Mouse (Mus musculus) spleen, adult 2 months (tissue): ENCODE results near the gene Mrpl18. TPM values are rescaled to one million over a fixed set of nuclear protein-coding genes. Genes with fewer than 3 reads are reported as not detected.
"Not testable (repeated sequence)": the region's sequence is repeated elsewhere in the genome, so short reads cannot be mapped to it uniquely, and the experiment has no call there.

Source experiments
- DNase-seq, 2 experiments: peaks; one replicate each; pipeline versions ENCODE4 v3.0.0 to v3.0.0-alpha.2; 2012 to 2021; ENCODE audit warnings: low spot score in 2 of 2, low read depth in 1 of 2
- H3K27ac ChIP-seq: fragments of 200-500 bp; 2 replicates; pipeline ENCODE4 v1.5.1; 2012; ENCODE audit warnings: low read length, inconsistent platforms; ENCODE audit not compliant: insufficient read depth
- H3K27me3 ChIP-seq: fragments of 200-500 bp; 2 replicates; pipeline ENCODE4 v1.6.1; 2012; ENCODE audit warnings: mild to moderate bottlenecking, moderate library complexity, low read length, inconsistent platforms; ENCODE audit not compliant: control insufficient read depth, insufficient read depth
- H3K36me3 ChIP-seq: fragments of 200-500 bp; 2 replicates; pipeline ENCODE4 v1.6.1; 2012; ENCODE audit warnings: mild to moderate bottlenecking, low read length, inconsistent platforms; ENCODE audit not compliant: control insufficient read depth, insufficient read depth
- H3K4me1 ChIP-seq: fragments of 200-500 bp; 2 replicates; pipeline ENCODE4 v1.6.1; 2011; ENCODE audit warnings: inconsistent platforms; ENCODE audit not compliant: control insufficient read depth, insufficient read depth, insufficient read length
- H3K4me3 ChIP-seq: fragments of 200-500 bp; 2 replicates; pipeline ENCODE4 v1.5.1; 2011; ENCODE audit warnings: mild to moderate bottlenecking, inconsistent platforms; ENCODE audit not compliant: insufficient read depth, insufficient read length; ENCODE audit errors: extremely low read depth
- CTCF ChIP-seq: fragments of 200-500 bp; IDR thresholded peaks from 2 replicates; pipeline ENCODE4 v1.5.1; 2011; ENCODE audit warnings: mild to moderate bottlenecking, inconsistent platforms; ENCODE audit not compliant: insufficient read depth, insufficient read length, insufficient replicate concordance; ENCODE audit errors: extremely low read depth
- POLR2A ChIP-seq: fragments of 200-500 bp; IDR thresholded peaks from 2 replicates; pipeline ENCODE4 v1.6.1; 2011; ENCODE audit warnings: low read depth, low read length, inconsistent platforms
- WGBS: fragments of 180-500 bp; shearing (Covaris S2); methylation state at CpG from one replicate; pipeline ENCODE4 v1.1.7; 2018; 5-methylcytosine and 5-hydroxymethylcytosine counted together
- polyA plus RNA-seq: library from polyadenylated mRNA; depleted of rRNA; stranded (reverse); fragments of >200 nt; gene quantifications from 2 replicates; pipeline ENCODE4 v1.2.3, GENCODE M21; 2012

Mrpl18 gene
- polyA plus RNA-seq, 1 experiment, result 19.9 TPM

DNA sequence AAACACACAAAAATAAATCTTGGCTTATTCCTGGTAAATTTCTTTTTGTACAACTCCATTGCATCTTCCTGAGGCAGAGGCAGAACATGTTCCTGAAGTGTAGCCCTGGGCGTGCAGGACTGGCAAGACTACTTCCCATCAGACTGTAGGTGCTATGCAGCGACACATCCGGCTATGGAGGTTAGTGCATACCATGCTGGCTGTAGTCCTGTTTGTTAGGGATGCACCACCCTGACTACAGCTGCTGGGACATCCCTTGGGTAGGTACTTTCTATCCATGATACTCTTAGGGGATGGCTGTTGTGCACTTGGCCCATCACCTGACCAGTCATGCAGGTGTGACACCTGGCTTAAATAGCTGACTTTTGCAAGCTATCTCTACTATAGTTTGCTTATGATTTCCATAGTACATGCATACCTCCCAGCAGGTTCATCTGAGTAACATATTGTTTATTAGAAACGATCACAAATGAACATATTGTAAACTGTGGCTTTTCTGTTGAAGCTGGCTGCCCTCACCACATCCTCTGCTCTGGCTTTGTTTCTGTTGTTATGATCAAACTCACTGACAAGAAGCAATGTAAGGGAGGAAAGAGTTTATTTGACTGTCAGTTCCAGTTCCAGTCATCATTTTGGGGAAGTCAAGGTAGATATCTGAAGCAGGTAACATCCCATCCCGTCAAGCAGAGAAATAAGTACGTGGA, 26.5 kb upstream of the Mrpl18 start:
- no peak for DNase-seq
- Histone ChIP-seq H3K36me3 (peaks cover 6% of the 10 kb centered on the region), H3K4me3 (no peak overlapping the region), H3K27me3 (no peaks in the 10 kb centered on the region), H3K27ac (no peak overlapping the region), H3K4me1 (no peaks in the 10 kb centered on the region; the same call in 1 of the 2 replicates)
- WGBS, result 91% methylated on average over 6 of the region's 6 CpGs
- TF ChIP-seq POLR2A, result no peak
- TF ChIP-seq CTCF, result no peak

DNA sequence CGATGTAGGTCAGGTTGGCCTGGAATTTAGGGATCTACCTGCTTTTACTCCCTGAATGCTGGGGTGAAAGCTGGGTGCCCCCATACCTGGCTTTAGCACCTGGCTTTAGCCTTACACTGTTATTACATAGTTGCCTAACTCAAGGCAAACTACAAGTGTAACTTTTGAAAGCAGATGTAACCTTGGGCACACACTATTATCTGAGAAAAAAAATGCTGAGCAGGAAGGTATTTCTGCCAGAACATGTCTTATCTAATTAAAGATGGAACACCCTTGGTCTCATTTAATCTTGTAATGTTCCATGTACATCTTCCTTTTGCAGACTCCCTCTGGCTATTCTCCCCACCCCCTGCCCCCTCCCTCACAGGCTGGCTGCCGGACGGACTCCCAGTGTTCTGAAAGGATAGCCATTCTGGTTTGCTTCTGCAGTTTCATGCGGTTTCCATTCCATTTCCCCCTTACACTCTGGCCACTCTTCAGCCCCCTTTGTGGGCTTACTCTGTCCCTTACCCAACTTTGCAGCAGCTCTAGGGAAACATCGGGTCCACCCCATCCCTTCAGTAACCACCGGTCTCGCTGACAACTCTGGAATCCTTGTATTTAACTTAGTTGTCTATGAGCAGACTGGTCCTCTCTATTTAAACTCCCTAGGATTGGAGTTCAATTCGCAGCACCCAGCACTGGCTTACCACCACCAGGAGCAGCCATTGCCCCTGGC, 25.6 kb upstream of the Mrpl18 start:
- no peak for TF ChIP-seq CTCF
- TF ChIP-seq POLR2A, result no peak
- no peak overlapping the region for H3K4me3 ChIP-seq
- no peaks in the 10 kb centered on the region for H3K27me3 ChIP-seq
- DNase-seq, result no peak
- H3K4me1 ChIP-seq, result no peaks in the 10 kb centered on the region; the same call in 1 of the 2 replicates
- peaks cover 6% of the 10 kb centered on the region for H3K36me3 ChIP-seq
- 85% methylated on average over 8 of the region's 8 CpGs for WGBS
- H3K27ac ChIP-seq, result no peak overlapping the region

DNA sequence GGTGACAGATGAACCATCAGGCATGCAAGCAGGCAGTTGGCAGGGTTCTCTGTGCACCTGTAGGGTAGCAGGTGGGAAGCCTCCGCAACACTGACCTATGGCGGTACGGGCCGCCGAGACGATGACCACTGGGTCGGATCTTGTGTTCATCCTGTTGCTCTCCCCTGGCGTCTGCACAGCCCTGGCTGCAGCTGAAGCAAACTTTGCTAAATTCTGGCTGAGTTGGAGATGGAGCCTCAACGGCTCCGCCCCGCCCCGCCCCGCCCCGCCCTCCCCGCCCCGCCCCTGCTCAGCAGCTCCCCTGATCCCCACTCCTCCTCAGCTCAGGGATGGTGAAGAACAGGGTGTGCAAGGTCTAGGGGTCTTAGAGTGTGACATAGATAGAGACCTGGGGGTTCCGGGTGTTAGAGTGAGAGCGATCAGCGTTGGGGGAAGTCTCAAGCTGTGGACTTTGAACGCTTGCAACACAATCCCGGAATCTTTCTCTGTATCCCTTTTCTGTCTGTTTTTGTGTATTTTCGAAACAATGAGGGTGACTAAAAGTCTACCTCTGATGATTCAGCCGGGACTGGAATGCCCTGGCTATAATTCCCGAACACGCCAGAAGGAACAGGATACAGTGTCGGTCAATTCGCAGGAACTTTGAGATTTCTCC, 24.1 kb upstream of the Mrpl18 start, which contains the start of gene Acat3:
Acat3 (minus strand) TSS at position 450 of the 655 bp plus-strand sequence.
- Histone ChIP-seq H3K27ac (no peak within 1 kb of the TSS), H3K36me3 (peaks cover 4% of the 10 kb centered on the region), H3K27me3 (no peaks in the 10 kb centered on the region), H3K4me3 (no peak within 1 kb of the TSS; the same call in 1 of the 2 replicates), H3K4me1 (no peaks in the 10 kb centered on the region; the same call in 1 of the 2 replicates)
- 15% methylated on average over 27 of the region's 27 CpGs for WGBS
- no peak for DNase-seq
- no peak for TF ChIP-seq POLR2A
- no peak for TF ChIP-seq CTCF

DNA sequence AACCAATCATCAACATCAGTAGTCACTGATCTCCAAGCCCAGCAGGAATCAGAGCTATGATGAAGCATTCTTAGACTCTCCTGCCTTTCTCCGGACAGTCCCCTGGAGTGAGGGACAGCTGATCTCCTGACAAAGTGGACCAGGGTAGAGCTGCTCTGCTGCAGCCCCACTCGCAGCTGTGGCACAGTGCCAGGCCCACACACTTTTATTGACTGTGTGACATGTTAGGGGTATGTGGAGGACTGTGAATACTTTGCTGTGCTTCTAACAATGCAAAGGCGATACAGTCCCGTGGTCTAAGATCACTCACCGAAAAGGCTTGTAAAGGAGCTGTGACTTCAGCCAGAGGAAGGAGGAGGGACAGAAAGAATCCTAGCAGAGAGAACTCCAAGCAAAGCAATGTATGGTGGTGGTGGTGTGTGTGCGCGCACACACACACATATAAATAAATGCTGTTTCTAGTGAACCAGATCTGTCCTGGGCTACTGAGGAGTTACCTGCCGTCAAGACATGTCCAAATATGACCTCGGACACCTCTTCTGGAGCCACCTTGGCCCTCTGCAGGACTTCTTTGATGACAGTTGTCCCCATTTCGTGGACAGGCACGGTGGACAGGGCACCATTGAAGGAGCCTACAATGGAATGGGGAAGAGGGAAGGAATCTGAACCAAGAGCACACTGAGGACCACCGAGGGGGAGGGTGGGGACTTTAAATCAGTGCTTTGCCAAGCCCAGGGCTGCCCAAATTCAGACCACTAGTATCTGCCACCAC, 23.4 kb upstream of the Mrpl18 start:
- DNase-seq, H3K27ac ChIP-seq, H3K4me1 ChIP-seq, H3K36me3 ChIP-seq, H3K27me3 ChIP-seq, H3K4me3 ChIP-seq: not testable (repeated sequence)
- 49% methylated on average over 4 of the region's 12 CpGs for WGBS

DNA sequence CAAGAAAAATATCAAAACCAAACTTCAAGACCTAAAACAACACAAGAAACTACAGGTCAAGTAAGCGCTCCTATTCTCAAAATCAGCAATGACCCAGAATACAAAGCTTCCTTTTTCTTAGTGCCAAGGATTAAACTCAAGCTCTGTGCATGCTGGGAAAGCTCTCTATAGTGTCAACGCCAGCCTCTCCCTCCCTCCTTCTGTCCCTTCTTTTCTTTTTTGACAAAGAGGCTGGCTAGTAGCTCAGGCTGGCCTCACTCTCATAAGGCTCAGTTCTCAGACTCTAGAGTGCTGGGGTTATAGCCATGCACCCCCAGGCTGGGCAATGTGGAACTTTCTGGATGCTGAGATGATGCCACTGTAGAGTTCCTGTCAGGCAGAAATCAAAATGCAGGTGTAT, 21.9 kb upstream of the Mrpl18 start:
- H3K27ac ChIP-seq, result no peak overlapping the region
- 64% methylated on average over 2 of the region's 2 CpGs for WGBS
- H3K27me3 ChIP-seq, result no peaks in the 10 kb centered on the region
- H3K36me3 ChIP-seq, result no peaks in the 10 kb centered on the region; the same call in 1 of the 2 replicates
- TF ChIP-seq CTCF, result no peak
- no peak for TF ChIP-seq POLR2A
- H3K4me3 ChIP-seq, result no peak overlapping the region
- no peaks in the 10 kb centered on the region; the same call in 1 of the 2 replicates for H3K4me1 ChIP-seq
- no peak for DNase-seq

DNA sequence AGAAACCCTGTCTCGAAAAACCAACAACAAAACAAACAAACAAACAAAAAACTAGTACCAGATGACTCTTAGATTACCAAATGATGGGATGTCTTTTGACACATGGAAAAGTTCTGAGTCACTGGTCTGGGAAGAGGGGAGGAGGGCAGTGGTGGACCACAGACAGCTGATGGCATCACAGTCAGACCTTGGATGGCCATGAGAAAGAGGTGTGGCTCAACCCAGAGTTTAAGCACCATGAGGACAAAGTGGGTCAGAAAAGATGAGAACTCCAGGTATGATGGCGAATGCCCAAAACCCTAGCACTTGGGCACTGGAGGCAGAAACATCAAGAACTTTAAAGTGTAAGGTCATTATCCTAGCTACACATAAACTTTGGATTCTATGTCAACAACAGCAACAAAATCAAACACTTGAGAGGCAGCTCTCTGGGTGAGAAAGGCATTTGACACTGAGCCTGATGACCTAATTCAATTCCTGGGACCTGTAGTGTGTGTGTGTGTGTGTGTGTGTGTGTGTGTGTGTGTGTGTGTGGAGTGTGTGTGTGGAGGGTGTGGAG, 21.3 kb upstream of the Mrpl18 start:
- no peaks in the 10 kb centered on the region for H3K36me3 ChIP-seq
- no peak for DNase-seq
- WGBS, result 81% methylated on average over 2 of the region's 2 CpGs
- TF ChIP-seq CTCF (no peak), POLR2A (no peak)
- no peak overlapping the region for H3K27ac ChIP-seq
- no peaks in the 10 kb centered on the region; the same call in 1 of the 2 replicates for H3K4me1 ChIP-seq
- no peak overlapping the region for H3K4me3 ChIP-seq
- no peaks in the 10 kb centered on the region for H3K27me3 ChIP-seq
